Mouse (Mus musculus): ENCODE results near the gene Pigr. TPM values are rescaled to one million over a fixed set of nuclear protein-coding genes. Genes with fewer than 3 reads are reported as not detected.

The Pigr gene
- polyA plus RNA-seq (2014; fragmentation: Nextera tagmentation; extraction: Ambion mirVana), result not detected in 2 replicates

GRCm38 (mm10) chr1:130826448-130826847, at the start of gene Pigr:
Gene Pigr, plus strand, starts transcription at chr1:130826684.
- H3K36me3 ChIP-seq (ENCODE audit: control insufficient read depth, insufficient read depth, low read length), result no peaks in the 10 kb centered on the region
- no peaks in the 10 kb centered on the region for H3K9me3 ChIP-seq (ENCODE audit: control insufficient read depth, low read length)
- no peak within 1 kb of the TSS for H3K9ac ChIP-seq (ENCODE audit: low read depth, low read length)
- no peaks in the 10 kb centered on the region for H3K4me1 ChIP-seq (ENCODE audit: control insufficient read depth, insufficient read depth, low read length)
- no peaks in the 10 kb centered on the region for H3K27me3 ChIP-seq (ENCODE audit: control insufficient read depth, insufficient read depth, low read length)
- H3K27ac ChIP-seq (ENCODE audit: low read depth, low read length), result no peak within 1 kb of the TSS
- H3K4me3 ChIP-seq (ENCODE audit: low read length), result no peak within 1 kb of the TSS
- no peak within 1 kb of the TSS for H3K4me2 ChIP-seq (replicated peaks; ENCODE audit: low read depth, low read length)
- ATAC-seq (ENCODE audit: low FRiP score, low TSS enrichment), result no peak
- 89% methylated on average over 5 of the region's 5 CpGs for WGBS

GRCm38 (mm10) chr1:130779867-130780266, 46.6 kb upstream of the Pigr start:
- no peaks in the 10 kb centered on the region for H3K9me3 ChIP-seq (ENCODE audit: control insufficient read depth, low read length)
- no peaks in the 10 kb centered on the region for H3K36me3 ChIP-seq (ENCODE audit: control insufficient read depth, insufficient read depth, low read length)
- H3K9ac ChIP-seq (ENCODE audit: low read depth, low read length), result no peak overlapping the region
- no peaks in the 10 kb centered on the region for H3K27me3 ChIP-seq (ENCODE audit: control insufficient read depth, insufficient read depth, low read length)
- ATAC-seq (ENCODE audit: low FRiP score, low TSS enrichment), result no peak
- no peak overlapping the region for H3K27ac ChIP-seq (ENCODE audit: low read depth, low read length)
- no peak overlapping the region for H3K4me3 ChIP-seq (ENCODE audit: low read length)
- H3K4me1 ChIP-seq (ENCODE audit: control insufficient read depth, insufficient read depth, low read length), result no peaks in the 10 kb centered on the region
- H3K4me2 ChIP-seq (replicated peaks; ENCODE audit: low read depth, low read length), result no peak overlapping the region
- WGBS, result 88% methylated on average over 3 of the region's 3 CpGs

GRCm38 (mm10) chr1:130784054-130784453, 42.4 kb upstream of the Pigr start:
- Histone ChIP-seq H3K4me2 (replicated peaks; ENCODE audit: low read depth, low read length) (no peak overlapping the region), H3K9me3 (ENCODE audit: control insufficient read depth, low read length) (no peaks in the 10 kb centered on the region), H3K27me3 (ENCODE audit: control insufficient read depth, insufficient read depth, low read length) (no peaks in the 10 kb centered on the region), H3K9ac (ENCODE audit: low read depth, low read length) (no peak overlapping the region), H3K4me1 (ENCODE audit: control insufficient read depth, insufficient read depth, low read length) (no peaks in the 10 kb centered on the region), H3K36me3 (ENCODE audit: control insufficient read depth, insufficient read depth, low read length) (no peaks in the 10 kb centered on the region), H3K27ac (ENCODE audit: low read depth, low read length) (no peak overlapping the region), H3K4me3 (ENCODE audit: low read length) (no peak overlapping the region)
- 0 out of 2 replicates have a peak, but pooled peaks have one; percentile 28 for ATAC-seq (ENCODE audit: low FRiP score, low TSS enrichment)
- WGBS, result 30% methylated on average over 4 of the region's 4 CpGs

GRCm38 (mm10) chr1:130787001-130787400, 39.5 kb upstream of the Pigr start:
- no peak overlapping the region for H3K9ac ChIP-seq (ENCODE audit: low read depth, low read length)
- no peak overlapping the region for H3K27ac ChIP-seq (ENCODE audit: low read depth, low read length)
- no peak for ATAC-seq (ENCODE audit: low FRiP score, low TSS enrichment)
- 51% methylated on average over 4 of the region's 4 CpGs for WGBS
- no peak overlapping the region for H3K4me3 ChIP-seq (ENCODE audit: low read length)
- no peaks in the 10 kb centered on the region for H3K27me3 ChIP-seq (ENCODE audit: control insufficient read depth, insufficient read depth, low read length)
- peaks cover 2% of the 10 kb centered on the region; the same call in 1 of the 2 replicates for H3K9me3 ChIP-seq (ENCODE audit: control insufficient read depth, low read length)
- H3K4me2 ChIP-seq (replicated peaks; ENCODE audit: low read depth, low read length), result no peak overlapping the region
- no peaks in the 10 kb centered on the region for H3K36me3 ChIP-seq (ENCODE audit: control insufficient read depth, insufficient read depth, low read length)
- no peaks in the 10 kb centered on the region for H3K4me1 ChIP-seq (ENCODE audit: control insufficient read depth, insufficient read depth, low read length)

- no peak overlapping the region for H3K4me2 ChIP-seq (replicated peaks; ENCODE audit: low read depth, low read length)
- ATAC-seq (ENCODE audit: low FRiP score, low TSS enrichment), result 0 out of 2 replicates have a peak, but pooled peaks have one; percentile 32
- H3K27ac ChIP-seq (ENCODE audit: low read depth, low read length), result no peak overlapping the region
Measured at GRCm38 (mm10) chr1:130789512-130790451, 36.7 kb upstream of the Pigr start.

GRCm38 (mm10) chr1:130795331-130795730, 31.2 kb upstream of the Pigr start:
- H3K4me1 ChIP-seq (ENCODE audit: control insufficient read depth, insufficient read depth, low read length), result no peaks in the 10 kb centered on the region
- H3K4me3 ChIP-seq (ENCODE audit: low read length), result no peak overlapping the region
- H3K36me3 ChIP-seq (ENCODE audit: control insufficient read depth, insufficient read depth, low read length), result no peaks in the 10 kb centered on the region
- WGBS, result 82% methylated on average over 2 of the region's 2 CpGs
- H3K9me3 ChIP-seq (ENCODE audit: control insufficient read depth, low read length), result peaks cover 6% of the 10 kb centered on the region; the same call in 1 of the 2 replicates
- ATAC-seq (ENCODE audit: low FRiP score, low TSS enrichment), result no peak
- no peak overlapping the region for H3K4me2 ChIP-seq (replicated peaks; ENCODE audit: low read depth, low read length)
- no peak overlapping the region for H3K27ac ChIP-seq (ENCODE audit: low read depth, low read length)
- no peaks in the 10 kb centered on the region for H3K27me3 ChIP-seq (ENCODE audit: control insufficient read depth, insufficient read depth, low read length)
- H3K9ac ChIP-seq (ENCODE audit: low read depth, low read length), result no peak overlapping the region

More at GRCm38 (mm10) chr1:130789512-130790451, 36.7 kb upstream of the Pigr start:
- H3K4me3 ChIP-seq (ENCODE audit: low read length), result no peak overlapping the region
- 70% methylated on average over 3 of the region's 3 CpGs for WGBS
- H3K27me3 ChIP-seq (ENCODE audit: control insufficient read depth, insufficient read depth, low read length), result no peaks in the 10 kb centered on the region
- H3K9ac ChIP-seq (ENCODE audit: low read depth, low read length), result no peak overlapping the region
- peaks cover 6% of the 10 kb centered on the region; the same call in 1 of the 2 replicates for H3K9me3 ChIP-seq (ENCODE audit: control insufficient read depth, low read length)
- H3K36me3 ChIP-seq (ENCODE audit: control insufficient read depth, insufficient read depth, low read length), result no peaks in the 10 kb centered on the region
- H3K4me1 ChIP-seq (ENCODE audit: control insufficient read depth, insufficient read depth, low read length), result no peaks in the 10 kb centered on the region

GRCm38 (mm10) chr1:130796967-130797684, 29.4 kb upstream of the Pigr start:
- Histone ChIP-seq H3K9ac (ENCODE audit: low read depth, low read length) (no peak overlapping the region), H3K27ac (ENCODE audit: low read depth, low read length) (no peak overlapping the region), H3K4me1 (ENCODE audit: control insufficient read depth, insufficient read depth, low read length) (no peaks in the 10 kb centered on the region), H3K9me3 (ENCODE audit: control insufficient read depth, low read length) (peaks cover 3% of the 10 kb centered on the region; the same call in 1 of the 2 replicates), H3K4me2 (replicated peaks; ENCODE audit: low read depth, low read length) (no peak overlapping the region), H3K36me3 (ENCODE audit: control insufficient read depth, insufficient read depth, low read length) (no peaks in the 10 kb centered on the region), H3K27me3 (ENCODE audit: control insufficient read depth, insufficient read depth, low read length) (no peaks in the 10 kb centered on the region), H3K4me3 (ENCODE audit: low read length) (no peak overlapping the region)
- ATAC-seq (ENCODE audit: low FRiP score, low TSS enrichment), result 0 out of 2 replicates have a peak, but pooled peaks have one; percentile 20
- 83% methylated on average over 8 of the region's 8 CpGs for WGBS

GRCm38 (mm10) chr1:130798037-130798436, 28.4 kb upstream of the Pigr start:
- Histone ChIP-seq H3K27me3 (ENCODE audit: control insufficient read depth, insufficient read depth, low read length) (no peaks in the 10 kb centered on the region), H3K36me3 (ENCODE audit: control insufficient read depth, insufficient read depth, low read length) (no peaks in the 10 kb centered on the region), H3K4me2 (replicated peaks; ENCODE audit: low read depth, low read length) (no peak overlapping the region), H3K4me3 (ENCODE audit: low read length) (no peak overlapping the region), H3K4me1 (ENCODE audit: control insufficient read depth, insufficient read depth, low read length) (no peaks in the 10 kb centered on the region), H3K27ac (ENCODE audit: low read depth, low read length) (no peak overlapping the region), H3K9ac (ENCODE audit: low read depth, low read length) (no peak overlapping the region), H3K9me3 (ENCODE audit: control insufficient read depth, low read length) (no peaks in the 10 kb centered on the region)
- no peak for ATAC-seq (ENCODE audit: low FRiP score, low TSS enrichment)
- WGBS, result 57% methylated on average over 6 of the region's 6 CpGs
